ENCODE assay signal across 14 mouse cellular contexts in the genomic region with DNA sequence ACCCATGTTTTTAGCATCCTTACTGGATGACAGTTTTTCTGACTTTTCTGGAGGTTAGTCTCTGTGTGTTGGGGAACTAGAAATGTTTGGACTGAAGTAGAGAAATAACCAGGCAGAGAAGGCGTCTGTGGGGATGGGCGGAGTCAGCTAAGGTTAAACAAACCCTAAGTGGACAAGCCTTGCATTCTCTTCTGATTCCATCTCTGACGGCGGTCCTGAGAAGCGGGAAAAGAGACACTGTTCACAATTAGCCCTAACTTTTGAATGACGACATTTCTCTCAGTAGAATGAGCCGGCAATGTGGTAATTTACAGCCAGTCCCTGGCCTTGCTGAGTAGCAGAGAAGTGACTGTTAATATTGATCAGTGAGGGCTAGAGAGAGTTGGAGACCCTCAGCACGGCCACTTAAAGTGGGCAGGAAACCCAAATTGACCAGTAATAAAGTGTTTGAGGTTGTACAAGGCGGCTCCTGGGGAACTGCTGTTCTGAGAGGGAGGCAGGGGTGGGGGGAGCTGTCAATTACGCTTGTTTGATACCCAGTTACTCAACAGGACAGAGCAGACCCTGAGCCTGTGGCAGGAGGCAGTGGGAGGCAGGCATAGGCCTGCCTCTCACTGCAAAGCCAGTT.
DNase-seq lines count a peak whose midpoint lies in the region; ATAC-seq lines count a peak whose summit lies in the region.
"Had no signal": no experiment of that assay in that cellular context is flagged by ENCODE, and none has a peak within 500 bp of the region (broad histone marks: within the 10 kb centered on the region; RNA-seq: fewer than 3 reads in every experiment).

No protein-coding gene starts in this region.

- no peak for ATAC-seq in intestine, embryonic 14.5 days (replicated peaks; ENCODE audit: low FRiP score, low TSS enrichment, low read depth)
- no peak for ATAC-seq in intestine, embryonic 15.5 days
- no peak for ATAC-seq in hindbrain, embryonic 14.5 days (ENCODE audit: low FRiP score)

- no peak for DNase-seq in intestine, embryonic 14.5 days (ENCODE audit: low spot score)
- DNase-seq in retina, embryonic 14.5 days (ENCODE audit: low spot score): peak; percentile 54
- DNase-seq in retina, postnatal 1 day: no peak
- no peak for DNase-seq in hindbrain, embryonic 14.5 days (ENCODE audit: low spot score)
- peak; percentile 27 for DNase-seq in yolk sac, embryonic 10.5 days (ENCODE audit: low spot score)
- no peak for DNase-seq in urinary bladder, adult 2 months (ENCODE audit: low spot score)
- no peak for DNase-seq in adrenal gland, postnatal 10 days
- DNase-seq: cerebellum, postnatal 36 days; kidney, postnatal 10 days; layer of hippocampus, adult 9-11 months; lung, adult 18-20 months had no signal

- H3K27me3 ChIP-seq in intestine, embryonic 14.5 days (replicated peaks; ENCODE audit: control insufficient read depth, insufficient read depth, low read length): no peaks in the 10 kb centered on the region
- no peaks in the 10 kb centered on the region for H3K27me3 ChIP-seq in intestine, embryonic 15.5 days (replicated peaks)
- H3K27me3 ChIP-seq in hindbrain, embryonic 14.5 days (ENCODE audit: control insufficient read depth, insufficient read depth, low read length): no peaks in the 10 kb centered on the region
- H3K27me3 ChIP-seq: heart, embryonic 13.5 days had no signal

- 15% methylated on average over 10 of the region's 10 CpGs for WGBS in intestine, embryonic 14.5 days
- 17% methylated on average over 10 of the region's 10 CpGs for WGBS in intestine, embryonic 15.5 days
- 33% methylated on average over 10 of the region's 10 CpGs for WGBS in hindbrain, embryonic 14.5 days

- no peak overlapping the region for H3K4me3 ChIP-seq in intestine, embryonic 14.5 days (ENCODE audit: low read depth, low read length)
- H3K4me3 ChIP-seq in intestine, embryonic 15.5 days (replicated peaks): no peak overlapping the region
- H3K4me3 ChIP-seq in hindbrain, embryonic 14.5 days (replicated peaks; ENCODE audit: low read length): no peak overlapping the region
- H3K4me3 ChIP-seq: heart, embryonic 13.5 days; hindbrain, embryonic 15.5 days had no signal

- H3K9ac ChIP-seq in intestine, embryonic 14.5 days (ENCODE audit: low read length): no peak overlapping the region
- H3K9ac ChIP-seq in intestine, embryonic 15.5 days: no peak overlapping the region
- H3K9ac ChIP-seq in hindbrain, embryonic 14.5 days: no peak overlapping the region; the same call in 1 of the 2 replicates
- H3K9ac ChIP-seq: heart, embryonic 13.5 days; hindbrain, embryonic 15.5 days had no signal

- no peaks in the 10 kb centered on the region for H3K9me3 ChIP-seq in intestine, embryonic 14.5 days (ENCODE audit: control insufficient read depth, low read length)
- no peaks in the 10 kb centered on the region for H3K9me3 ChIP-seq in intestine, embryonic 15.5 days
- no peaks in the 10 kb centered on the region for H3K9me3 ChIP-seq in hindbrain, embryonic 14.5 days (ENCODE audit: control insufficient read depth, low read length)
- H3K9me3 ChIP-seq: heart, embryonic 13.5 days; hindbrain, embryonic 15.5 days had no signal

- no peak overlapping the region for H3K27ac ChIP-seq in intestine, embryonic 14.5 days (ENCODE audit: low read depth)
- H3K27ac ChIP-seq in intestine, embryonic 15.5 days: no peak overlapping the region
- H3K27ac ChIP-seq in hindbrain, embryonic 14.5 days: peak overlapping the region; percentile 64
- H3K27ac ChIP-seq: heart, embryonic 13.5 days; hindbrain, embryonic 15.5 days had no signal

- 0 out of 2 replicates have a peak overlapping the region, but pooled peaks have one; percentile 3 for H3K4me2 ChIP-seq in intestine, embryonic 14.5 days (ENCODE audit: low read length)
- H3K4me2 ChIP-seq in intestine, embryonic 15.5 days (replicated peaks): no peak overlapping the region
- H3K4me2 ChIP-seq in hindbrain, embryonic 14.5 days (replicated peaks): no peak overlapping the region
- H3K4me2 ChIP-seq: heart, embryonic 13.5 days; hindbrain, embryonic 15.5 days had no signal

- peaks cover 18% of the 10 kb centered on the region for H3K4me1 ChIP-seq in intestine, embryonic 14.5 days (replicated peaks; ENCODE audit: control insufficient read depth, insufficient read depth, low read length)
- H3K4me1 ChIP-seq in intestine, embryonic 15.5 days (replicated peaks): 0 out of 2 replicates have a peak, but pooled peaks cover 4% of the 10 kb centered on the region
- H3K4me1 ChIP-seq in hindbrain, embryonic 14.5 days (replicated peaks; ENCODE audit: control insufficient read depth, insufficient read depth, low read length): peaks cover 31% of the 10 kb centered on the region
- H3K4me1 ChIP-seq: heart, embryonic 13.5 days had no signal

- no peaks in the 10 kb centered on the region for H3K36me3 ChIP-seq in intestine, embryonic 14.5 days (ENCODE audit: control insufficient read depth, insufficient read depth, low read length)
- H3K36me3 ChIP-seq in intestine, embryonic 15.5 days: no peaks in the 10 kb centered on the region
- no peaks in the 10 kb centered on the region for H3K36me3 ChIP-seq in hindbrain, embryonic 14.5 days (replicated peaks; ENCODE audit: control insufficient read depth, insufficient read depth)
- H3K36me3 ChIP-seq: heart, embryonic 13.5 days; hindbrain, embryonic 15.5 days had no signal

Comparison
In these comparisons a context has a peak if more than half of its experiments do, and no peak if none do; other contexts are left out.
1. DNase-seq: peak in retina, embryonic 14.5 days (single experiment) and yolk sac, embryonic 10.5 days (single experiment); none in intestine, embryonic 14.5 days (single experiment), retina, postnatal 1 day (single experiment), hindbrain, embryonic 14.5 days (single experiment), urinary bladder, adult 2 months (single experiment) and adrenal gland, postnatal 10 days (single experiment).